ENCODE assay signal across 11 mouse cellular contexts in the genomic region with DNA sequence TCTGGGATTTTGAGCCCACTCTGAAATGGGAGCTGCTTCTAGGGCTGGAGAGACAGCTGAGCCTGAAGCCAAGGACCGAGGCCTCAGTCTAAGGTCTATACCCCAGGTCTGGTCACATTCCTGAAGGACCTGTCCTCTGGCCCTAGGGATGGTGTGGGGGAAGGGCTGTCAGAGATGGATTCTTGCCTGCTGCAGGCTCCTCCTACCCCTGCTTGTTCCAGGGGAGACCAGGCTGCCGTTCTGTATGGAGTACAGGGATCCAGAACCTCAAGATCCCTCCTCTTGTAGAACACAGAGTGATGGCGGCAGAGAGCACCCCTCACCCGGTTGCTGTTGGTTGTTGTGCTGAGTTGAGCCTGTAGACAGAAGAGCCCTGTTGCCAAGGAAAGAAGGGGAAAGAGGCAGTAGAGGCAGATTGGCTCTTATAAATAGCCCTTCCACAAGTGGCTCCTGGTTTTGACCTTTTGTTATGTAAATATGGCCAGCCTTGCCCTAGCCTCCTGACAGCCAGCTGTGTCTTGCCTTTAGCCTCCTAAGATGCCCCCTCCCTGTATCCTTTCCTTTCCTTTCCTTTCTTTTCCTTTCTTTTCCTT. TPM values are rescaled to one million over a fixed set of nuclear protein-coding genes. Genes with fewer than 3 reads are reported as not detected.
A peak's percentile ranks its signal among the peaks of the same experiment; 100 is the strongest.
DNase-seq lines count a peak whose midpoint lies in the region; ATAC-seq lines count a peak whose summit lies in the region.
"Had no signal": no experiment of that assay in that cellular context is flagged by ENCODE, and none has a peak within 500 bp of the region (broad histone marks: within the 10 kb centered on the region; RNA-seq: fewer than 3 reads in every experiment).

No protein-coding gene starts in this region.

- WGBS in heart, embryonic 10.5 days: 17% methylated on average over 4 of the region's 4 CpGs
- 36% methylated on average over 4 of the region's 4 CpGs for WGBS in kidney, embryonic 15.5 days
- 21% methylated on average over 4 of the region's 4 CpGs for WGBS in forebrain, embryonic 11.5 days
- 9% methylated on average over 4 of the region's 4 CpGs for WGBS in midbrain, embryonic 13.5 days

- no peaks in the 10 kb centered on the region for H3K9me3 ChIP-seq in heart, embryonic 10.5 days
- H3K9me3 ChIP-seq in kidney, embryonic 15.5 days (replicated peaks): no peaks in the 10 kb centered on the region
- no peaks in the 10 kb centered on the region for H3K9me3 ChIP-seq in forebrain, embryonic 11.5 days (ENCODE audit: control insufficient read depth, low read length)
- H3K9me3 ChIP-seq in midbrain, embryonic 13.5 days: no peaks in the 10 kb centered on the region
- H3K9me3 ChIP-seq: embryonic facial prominence, embryonic 12.5 days had no signal

- peak overlapping the region; percentile 54 for H3K27ac ChIP-seq in heart, embryonic 10.5 days
- H3K27ac ChIP-seq in kidney, embryonic 15.5 days: no peak overlapping the region
- H3K27ac ChIP-seq in forebrain, embryonic 11.5 days (ENCODE audit: low read depth, low read length): no peak overlapping the region
- peak overlapping the region; percentile 60; the same call in 1 of the 2 replicates for H3K27ac ChIP-seq in midbrain, embryonic 13.5 days
- H3K27ac ChIP-seq: embryonic facial prominence, embryonic 12.5 days; kidney, postnatal 0 days had no signal

- DNase-seq in heart, embryonic 10.5 days (ENCODE audit: low spot score): no peak
- DNase-seq in heart, adult 11 months: no peak
- peak; percentile 46 to 59 for DNase-seq in kidney, postnatal 36 days
- no peak for DNase-seq in forebrain, embryonic 11.5 days (ENCODE audit: low spot score)
- DNase-seq in adrenal gland, postnatal 14 days: no peak

- H3K4me2 ChIP-seq in kidney, embryonic 15.5 days: no peak overlapping the region
- 0 out of 2 replicates have a peak overlapping the region, but pooled peaks have one; percentile 11 for H3K4me2 ChIP-seq in forebrain, embryonic 11.5 days (ENCODE audit: low read depth, low read length, severe bottlenecking)
- no peak overlapping the region for H3K4me2 ChIP-seq in midbrain, embryonic 13.5 days (replicated peaks)
- H3K4me2 ChIP-seq: embryonic facial prominence, embryonic 12.5 days had no signal

- H3K36me3 ChIP-seq in heart, embryonic 10.5 days: peaks cover 35% of the 10 kb centered on the region
- H3K36me3 ChIP-seq in kidney, embryonic 15.5 days: peaks cover 31% of the 10 kb centered on the region
- peaks cover 6% of the 10 kb centered on the region; the same call in 1 of the 2 replicates for H3K36me3 ChIP-seq in forebrain, embryonic 11.5 days (ENCODE audit: control insufficient read depth, insufficient read depth, low read length)
- peaks cover 36% of the 10 kb centered on the region for H3K36me3 ChIP-seq in midbrain, embryonic 13.5 days

- peaks cover 80% of the 10 kb centered on the region for H3K4me1 ChIP-seq in heart, embryonic 10.5 days
- H3K4me1 ChIP-seq in kidney, embryonic 15.5 days: peaks cover 46% of the 10 kb centered on the region
- H3K4me1 ChIP-seq in forebrain, embryonic 11.5 days (replicated peaks; ENCODE audit: control insufficient read depth, insufficient read depth, low read length): peaks cover 15% of the 10 kb centered on the region; the same call in 1 of the 2 replicates
- peaks cover 41% of the 10 kb centered on the region for H3K4me1 ChIP-seq in midbrain, embryonic 13.5 days (replicated peaks)

- no peak overlapping the region for H3K9ac ChIP-seq in kidney, embryonic 15.5 days
- H3K9ac ChIP-seq in forebrain, embryonic 11.5 days (ENCODE audit: low read length): peak overlapping the region; percentile 8; the same call in 1 of the 2 replicates
- peak overlapping the region; percentile 48; the same call in 1 of the 2 replicates for H3K9ac ChIP-seq in midbrain, embryonic 13.5 days (replicated peaks)
- H3K9ac ChIP-seq: embryonic facial prominence, embryonic 12.5 days had no signal

- H3K4me3 ChIP-seq in heart, embryonic 10.5 days: peak overlapping the region; percentile 20
- H3K4me3 ChIP-seq in kidney, embryonic 15.5 days (replicated peaks): no peak overlapping the region
- no peak overlapping the region for H3K4me3 ChIP-seq in forebrain, embryonic 11.5 days (ENCODE audit: low read depth, low read length)
- H3K4me3 ChIP-seq in midbrain, embryonic 13.5 days (replicated peaks): no peak overlapping the region
- H3K4me3 ChIP-seq: embryonic facial prominence, embryonic 12.5 days had no signal

- H3K27me3 ChIP-seq in heart, embryonic 10.5 days (ENCODE audit: insufficient read depth, poor library complexity, severe bottlenecking): no peaks in the 10 kb centered on the region
- H3K27me3 ChIP-seq in kidney, embryonic 15.5 days: no peaks in the 10 kb centered on the region
- H3K27me3 ChIP-seq in forebrain, embryonic 11.5 days (ENCODE audit: control insufficient read depth, insufficient read depth, low read length): no peaks in the 10 kb centered on the region
- no peaks in the 10 kb centered on the region for H3K27me3 ChIP-seq in midbrain, embryonic 13.5 days
- H3K27me3 ChIP-seq: embryonic facial prominence, embryonic 12.5 days; Patski had no signal

- ATAC-seq in kidney, embryonic 15.5 days (replicated peaks; ENCODE audit: low FRiP score): no peak
- peak; percentile 36; the same call in 1 of the 2 replicates for ATAC-seq in forebrain, embryonic 11.5 days (replicated peaks; ENCODE audit: low FRiP score)
- ATAC-seq in midbrain, embryonic 13.5 days: peak; percentile 17; the same call in 1 of the 2 replicates
- no peak for ATAC-seq in erythroblast, adult 5-6 weeks (replicated peaks; ENCODE audit: low FRiP score, poor library complexity, severe bottlenecking)
- ATAC-seq: Patski had no signal

RNA-seq across cellular contexts. Expression of gene Hic2, which starts 20.7 kb away (rescaled TPM):
- polyA plus RNA-seq in heart, embryonic 10.5 days (2016; fragmentation: Nextera tagmentation; extraction: Ambion mirVana): 8.6 and 10.6 TPM in 2 replicates
- 4.6 and 4.8 TPM in 2 replicates for polyA plus RNA-seq in kidney, embryonic 15.5 days (2015; fragmentation: Nextera tagmentation; extraction: Ambion mirVana)
- 10.7 and 11.3 TPM in 2 replicates for polyA plus RNA-seq in forebrain, embryonic 11.5 days (2014; fragmentation: Nextera tagmentation; extraction: Ambion mirVana)
- polyA plus RNA-seq in midbrain, embryonic 13.5 days (2015; fragmentation: Nextera tagmentation; extraction: Ambion mirVana): 13.2 and 13.6 TPM in 2 replicates
- total RNA-seq in adrenal gland, postnatal 14 days (2021): 2.7 and 3.2 TPM in 2 replicates
- 0.96 TPM in 1 of 2 replicates, not detected in the other for total RNA-seq in erythroblast, adult 5-6 weeks (2015; ENCODE audit: low replicate concordance)
- total RNA-seq in erythroblast, adult 5-6 weeks (2017; ENCODE audit: low replicate concordance): 0.14 and 0.60 TPM in 2 replicates

RNA-seq across cellular contexts. Expression of gene Tmem191c, which starts 21.8 kb away (rescaled TPM):
- polyA plus RNA-seq in heart, embryonic 10.5 days (2016; fragmentation: Nextera tagmentation; extraction: Ambion mirVana): 7.3 and 7.7 TPM in 2 replicates
- polyA plus RNA-seq in kidney, embryonic 15.5 days (2015; fragmentation: Nextera tagmentation; extraction: Ambion mirVana): 13.3 and 17.7 TPM in 2 replicates
- polyA plus RNA-seq in forebrain, embryonic 11.5 days (2014; fragmentation: Nextera tagmentation; extraction: Ambion mirVana): 7.7 and 10.5 TPM in 2 replicates
- polyA plus RNA-seq in midbrain, embryonic 13.5 days (2015; fragmentation: Nextera tagmentation; extraction: Ambion mirVana): 24.1 and 28.1 TPM in 2 replicates
- 8.4 and 10.5 TPM in 2 replicates for total RNA-seq in adrenal gland, postnatal 14 days (2021)
- total RNA-seq in erythroblast, adult 5-6 weeks (2015; ENCODE audit: low replicate concordance): 6.7 TPM in 1 of 2 replicates, not detected in the other
- total RNA-seq in erythroblast, adult 5-6 weeks (2017; ENCODE audit: low replicate concordance): 2.1 TPM in 1 of 2 replicates, not detected in the other

RNA-seq across cellular contexts. Expression of gene Rimbp3, which starts 45.7 kb away (rescaled TPM):
- 0.28 and 0.49 TPM in 2 replicates for polyA plus RNA-seq in heart, embryonic 10.5 days (2016; fragmentation: Nextera tagmentation; extraction: Ambion mirVana)
- 0.44 and 0.73 TPM in 2 replicates for polyA plus RNA-seq in kidney, embryonic 15.5 days (2015; fragmentation: Nextera tagmentation; extraction: Ambion mirVana)
- 1.6 and 1.9 TPM in 2 replicates for polyA plus RNA-seq in forebrain, embryonic 11.5 days (2014; fragmentation: Nextera tagmentation; extraction: Ambion mirVana)
- 2.1 and 2.5 TPM in 2 replicates for polyA plus RNA-seq in midbrain, embryonic 13.5 days (2015; fragmentation: Nextera tagmentation; extraction: Ambion mirVana)
- total RNA-seq in adrenal gland, postnatal 14 days (2021): 0.07 and 0.08 TPM in 2 replicates
- total RNA-seq in erythroblast, adult 5-6 weeks (2015; ENCODE audit: low replicate concordance): 1.3 TPM in 1 of 2 replicates, not detected in the other
- 0.28 TPM in 1 of 2 replicates, not detected in the other for total RNA-seq in erythroblast, adult 5-6 weeks (2017; ENCODE audit: low replicate concordance)

RNA-seq across cellular contexts. Expression of gene Ube2l3, which starts 51.7 kb away (rescaled TPM):
- 341 and 377 TPM in 2 replicates for polyA plus RNA-seq in heart, embryonic 10.5 days (2016; fragmentation: Nextera tagmentation; extraction: Ambion mirVana)
- polyA plus RNA-seq in kidney, embryonic 15.5 days (2015; fragmentation: Nextera tagmentation; extraction: Ambion mirVana): 360 and 379 TPM in 2 replicates
- polyA plus RNA-seq in forebrain, embryonic 11.5 days (2014; fragmentation: Nextera tagmentation; extraction: Ambion mirVana): 379 and 399 TPM in 2 replicates
- polyA plus RNA-seq in midbrain, embryonic 13.5 days (2015; fragmentation: Nextera tagmentation; extraction: Ambion mirVana): 330 and 342 TPM in 2 replicates
- total RNA-seq in adrenal gland, postnatal 14 days (2021): 190 and 193 TPM in 2 replicates
- 77.2 and 91.3 TPM in 2 replicates for total RNA-seq in erythroblast, adult 5-6 weeks (2015; ENCODE audit: low replicate concordance)
- 16.7 and 33.8 TPM in 2 replicates for total RNA-seq in erythroblast, adult 5-6 weeks (2017; ENCODE audit: low replicate concordance)

Comparison
In these comparisons a context has a peak if more than half of its experiments do, and no peak if none do; other contexts are left out.
1. DNase-seq: peak in kidney, postnatal 36 days (2 of 2); none in heart, embryonic 10.5 days (single experiment), heart, adult 11 months (single experiment), forebrain, embryonic 11.5 days (single experiment) and adrenal gland, postnatal 14 days (single experiment).
2. H3K27ac ChIP-seq: peak in heart, embryonic 10.5 days (single experiment) and midbrain, embryonic 13.5 days (single experiment); none in kidney, embryonic 15.5 days (single experiment) and forebrain, embryonic 11.5 days (single experiment).
3. ATAC-seq: peak in forebrain, embryonic 11.5 days (single experiment) and midbrain, embryonic 13.5 days (single experiment); none in kidney, embryonic 15.5 days (single experiment) and erythroblast, adult 5-6 weeks (single experiment).